Mouse (Mus musculus) liver, adult 2 months (tissue): ENCODE results near the gene Rai14.

Source experiments
- CTCF ChIP-seq: fragments of 200-500 bp; IDR thresholded peaks from 2 replicates; pipeline ENCODE4 v1.5.1; 2011; ENCODE audit warnings: low read depth, low read length, control low read depth
- POLR2A ChIP-seq: fragments of 200-500 bp; IDR thresholded peaks from 2 replicates; pipeline ENCODE4 v1.6.1; 2011; ENCODE audit warnings: low read length, control low read depth; ENCODE audit not compliant: insufficient read depth; ENCODE audit errors: extremely low read depth

- TF ChIP-seq POLR2A (no peak), CTCF (no peak)
Observed at GRCm38 (mm10) chr15:10643224-10643623, 71.2 kb downstream of the Rai14 start.
